Mouse (Mus musculus): Measurements from ENCODE around the gene Cntnap4. TPM values are rescaled to one million over a fixed set of nuclear protein-coding genes. Genes with fewer than 3 reads are reported as not detected.

The Cntnap4 gene
- polyA plus RNA-seq, 1 experiment from 2014 or later: 0.84 TPM

DNA sequence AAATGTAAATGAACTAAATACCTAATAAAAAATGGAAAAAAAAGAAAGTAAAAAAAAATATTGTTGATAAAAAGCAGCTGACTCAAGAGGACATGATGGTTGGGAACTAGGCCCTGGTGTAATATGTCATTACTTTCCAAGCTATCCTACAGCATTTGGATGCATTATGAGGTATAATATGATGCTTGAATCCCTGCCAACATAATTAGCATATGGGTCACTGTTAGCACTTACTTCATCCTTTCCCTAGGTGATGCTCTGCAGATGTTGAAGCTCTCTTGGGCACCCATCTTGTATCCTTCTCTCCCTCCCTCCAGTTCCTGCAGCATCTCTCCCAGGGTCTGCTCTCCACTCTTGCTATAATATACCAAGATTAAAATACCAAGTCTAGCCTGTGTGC, 341.6 kb downstream of the Cntnap4 start:
- Histone ChIP-seq H3K36me3 (no peaks in the 10 kb centered on the region), H3K9me3 (replicated peaks) (no peaks in the 10 kb centered on the region), H3K4me1 (peaks cover 9% of the 10 kb centered on the region), H3K4me2 (replicated peaks) (no peak overlapping the region), H3K27me3 (no peaks in the 10 kb centered on the region), H3K9ac (no peak overlapping the region), H3K4me3 (replicated peaks) (no peak overlapping the region), H3K27ac (replicated peaks) (no peak overlapping the region)
- no peak for ATAC-seq (ENCODE audit: insufficient number of reproducible peaks, low FRiP score, low TSS enrichment, low read depth)

DNA sequence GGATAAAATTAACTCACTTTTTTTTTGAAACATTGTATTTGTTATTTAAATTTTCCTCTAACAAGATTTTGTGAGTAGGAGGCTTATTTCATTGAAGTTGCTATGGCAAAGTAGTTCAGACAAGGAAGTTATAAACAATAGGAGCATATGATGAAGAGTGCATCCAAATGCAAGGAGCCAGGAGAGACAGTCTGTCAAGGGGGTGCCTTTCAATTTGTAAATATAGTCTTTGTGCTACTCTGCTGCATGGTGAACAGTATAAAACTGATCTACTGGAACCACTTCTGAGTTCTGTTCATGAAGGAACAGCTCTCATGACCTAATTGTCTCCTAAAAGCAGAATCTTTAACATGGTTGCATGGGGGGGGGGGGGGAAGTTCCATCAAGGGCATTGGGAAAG, 352.3 kb downstream of the Cntnap4 start:
- no peaks in the 10 kb centered on the region for H3K9me3 ChIP-seq (replicated peaks)
- H3K4me3 ChIP-seq (replicated peaks): no peak overlapping the region
- ATAC-seq (ENCODE audit: insufficient number of reproducible peaks, low FRiP score, low TSS enrichment, low read depth): no peak
- no peaks in the 10 kb centered on the region for H3K4me1 ChIP-seq
- no peaks in the 10 kb centered on the region for H3K27me3 ChIP-seq
- H3K9ac ChIP-seq: no peak overlapping the region
- H3K4me2 ChIP-seq (replicated peaks): no peak overlapping the region
- H3K36me3 ChIP-seq: no peaks in the 10 kb centered on the region
- no peak overlapping the region for H3K27ac ChIP-seq (replicated peaks)

DNA sequence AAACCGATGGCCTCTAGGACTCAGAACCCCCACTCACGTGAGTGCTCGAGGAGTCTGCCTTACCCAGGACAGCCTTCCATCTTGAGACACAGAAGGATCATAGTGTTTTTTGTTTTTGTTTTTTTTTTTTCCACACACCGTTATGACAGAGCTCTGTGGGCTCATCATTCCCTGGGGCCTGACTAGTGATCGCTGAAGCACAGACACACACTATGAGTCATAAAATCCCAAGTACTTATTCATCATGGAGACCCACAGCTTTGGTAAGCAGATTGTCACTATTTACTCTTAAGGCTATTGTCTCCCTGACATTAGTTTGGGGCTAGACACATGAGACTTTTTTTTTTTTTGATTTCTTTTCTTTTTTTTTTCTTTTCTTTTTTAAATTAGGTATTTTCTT, 352.9 kb downstream of the Cntnap4 start:
- H3K36me3 ChIP-seq: no peaks in the 10 kb centered on the region
- no peak overlapping the region for H3K4me3 ChIP-seq (replicated peaks)
- no peak for ATAC-seq (ENCODE audit: insufficient number of reproducible peaks, low FRiP score, low TSS enrichment, low read depth)
- H3K4me2 ChIP-seq (replicated peaks): no peak overlapping the region
- no peak overlapping the region for H3K27ac ChIP-seq (replicated peaks)
- no peak overlapping the region for H3K9ac ChIP-seq
- H3K27me3 ChIP-seq: no peaks in the 10 kb centered on the region
- no peaks in the 10 kb centered on the region for H3K4me1 ChIP-seq
- WGBS: 83% methylated on average over 5 of the region's 5 CpGs
- H3K9me3 ChIP-seq (replicated peaks): no peaks in the 10 kb centered on the region

All from embryonic facial prominence, embryonic 15.5 days (tissue).